Mouse (Mus musculus) myocyte (in vitro differentiated cells): ENCODE measurements around the gene Ncf1.

ENCODE experiments used
- CEBPB ChIP-seq: IDR thresholded peaks from 2 replicates; pipeline ENCODE4 v1.6.1; 2011; ENCODE audit warnings: mild to moderate bottlenecking, moderate library complexity; ENCODE audit not compliant: poor library complexity, insufficient read depth, severe bottlenecking
- MAX ChIP-seq: IDR thresholded peaks from one replicate; pipeline ENCODE4 v1.6.1; 2011; ENCODE audit warnings: low read depth, mild to moderate bottlenecking, control low read depth
- POLR2A ChIP-seq: IDR thresholded peaks from one replicate; pipeline ENCODE4 v1.6.1; 2011; ENCODE audit warnings: low read depth, mild to moderate bottlenecking, control low read depth, moderate library complexity; ENCODE audit not compliant: insufficient read length
- POLR2AphosphoS2 ChIP-seq: IDR thresholded peaks from one replicate; pipeline ENCODE4 v1.6.1; 2011; ENCODE audit warnings: low read depth, control low read depth; ENCODE audit not compliant: insufficient read length
- TCF12 ChIP-seq: IDR thresholded peaks from one replicate; pipeline ENCODE4 v1.6.1; 2011; ENCODE audit warnings: mild to moderate bottlenecking, control low read depth; ENCODE audit not compliant: poor library complexity, insufficient read depth, severe bottlenecking
- USF1 ChIP-seq: IDR thresholded peaks from one replicate; pipeline ENCODE4 v1.6.1; 2011; ENCODE audit warnings: low read depth, mild to moderate bottlenecking, control low read depth, moderate library complexity

GRCm38 (mm10) chr5:134248608-134249244, 19.3 kb upstream of the Ncf1 start:
- TF ChIP-seq TCF12 (no peak), POLR2A (no peak), USF1 (no peak), MAX (no peak), POLR2AphosphoS2 (no peak), CEBPB (no peak)
